Mouse (Mus musculus) limb, embryonic 14.5 days (tissue): ENCODE measurements at regions not wholly inside any gene's neighbourhood (a gene's known extent, or its start where the extent isn't known, plus 50 kb on each side); places are given as distances from the start of the nearest gene placed in this dataset.
A peak's percentile ranks its signal among the peaks of the same experiment; 100 is the strongest.

Experiments used
- ATAC-seq: fragments of 200-750 bp; cut with Nextera tagmentation; 2 replicates; pipeline ENCODE4 v1.8.0; 2017; ENCODE audit warnings: low read depth, moderate number of reproducible peaks, moderate TSS enrichment; ENCODE audit not compliant: low FRiP score
- DNase-seq: peaks from one replicate; pipeline ENCODE4 v3.0.0-alpha.2; 2015; ENCODE audit warnings: low spot score
- H3K27ac ChIP-seq: fragments of 300-500 bp; sonication (generic); replicated peaks from 2 replicates; pipeline ENCODE4 v1.5.1; 2014; ENCODE audit warnings: low read depth, mild to moderate bottlenecking, low read length, moderate library complexity, mixed read lengths
- H3K27me3 ChIP-seq: fragments of 300-500 bp; sonication (generic); 2 replicates; pipeline ENCODE4 v1.6.1; 2014; ENCODE audit warnings: low read length, mixed read lengths; ENCODE audit not compliant: control insufficient read depth, insufficient read depth
- H3K36me3 ChIP-seq: fragments of 300-500 bp; sonication (generic); 2 replicates; pipeline ENCODE4 v1.6.1; 2014; ENCODE audit warnings: mild to moderate bottlenecking, low read length, moderate library complexity, mixed read lengths; ENCODE audit not compliant: control insufficient read depth, insufficient read depth
- H3K4me1 ChIP-seq: fragments of 300-500 bp; sonication (generic); 2 replicates; pipeline ENCODE4 v1.6.1; 2014; ENCODE audit warnings: antibody characterized with exemption, low read length, mixed read lengths; ENCODE audit not compliant: control insufficient read depth, insufficient read depth
- H3K4me2 ChIP-seq: fragments of 300-500 bp; sonication (generic); replicated peaks from 2 replicates; pipeline ENCODE4 v1.6.1; 2014; ENCODE audit warnings: low read depth, mild to moderate bottlenecking, low read length, moderate library complexity; ENCODE audit not compliant: severe bottlenecking
- H3K4me3 ChIP-seq: fragments of 300-500 bp; sonication (generic); replicated peaks from 2 replicates; pipeline ENCODE4 v1.5.1; 2014; ENCODE audit warnings: low read length
- H3K9ac ChIP-seq: fragments of 300-500 bp; sonication (generic); 2 replicates; pipeline ENCODE4 v1.6.1; 2014; ENCODE audit warnings: mild to moderate bottlenecking, low read depth, low read length, moderate library complexity; ENCODE audit not compliant: severe bottlenecking
- H3K9me3 ChIP-seq: fragments of 300-500 bp; sonication (generic); 2 replicates; pipeline ENCODE4 v1.6.1; 2016; ENCODE audit warnings: low read length; ENCODE audit not compliant: control insufficient read depth
- POLR2A ChIP-seq: fragments of 200-500 bp; IDR thresholded peaks from 2 replicates; pipeline ENCODE4 v1.8.0; 2012; ENCODE audit warnings: inconsistent platforms, mild to moderate bottlenecking, moderate library complexity, borderline replicate concordance; ENCODE audit not compliant: insufficient read depth, insufficient read length; ENCODE audit errors: extremely low read depth
- WGBS: fragments of 180-500 bp; shearing (Covaris S2); extraction: QIAGEN DNeasy Blood & Tissue Kit; methylation state at CpG from one replicate; pipeline ENCODE4 v1.1.7; 2014; 5-methylcytosine and 5-hydroxymethylcytosine counted together

DNA sequence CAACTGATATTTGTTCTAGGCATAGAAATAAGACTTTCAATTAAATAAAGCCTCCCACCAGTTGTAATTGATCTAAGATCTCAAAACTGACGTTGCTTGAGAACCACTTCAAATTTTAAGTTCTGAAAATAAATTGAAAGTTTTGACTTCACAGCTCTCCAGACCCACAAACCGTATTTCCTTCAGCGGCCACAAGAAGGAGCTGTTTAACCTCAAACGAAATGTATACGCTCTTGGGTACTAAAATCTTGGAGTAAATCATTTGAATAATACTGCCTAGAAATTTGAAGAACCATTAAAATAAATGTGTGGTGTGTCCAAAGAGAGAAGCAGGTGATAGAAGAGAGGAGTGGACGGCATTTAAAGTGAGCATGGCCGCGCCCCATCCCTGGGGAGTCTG, 120.2 kb upstream of the Spata13 start:
- ATAC-seq, result no peak
- no peak overlapping the region for H3K9ac ChIP-seq

DNA sequence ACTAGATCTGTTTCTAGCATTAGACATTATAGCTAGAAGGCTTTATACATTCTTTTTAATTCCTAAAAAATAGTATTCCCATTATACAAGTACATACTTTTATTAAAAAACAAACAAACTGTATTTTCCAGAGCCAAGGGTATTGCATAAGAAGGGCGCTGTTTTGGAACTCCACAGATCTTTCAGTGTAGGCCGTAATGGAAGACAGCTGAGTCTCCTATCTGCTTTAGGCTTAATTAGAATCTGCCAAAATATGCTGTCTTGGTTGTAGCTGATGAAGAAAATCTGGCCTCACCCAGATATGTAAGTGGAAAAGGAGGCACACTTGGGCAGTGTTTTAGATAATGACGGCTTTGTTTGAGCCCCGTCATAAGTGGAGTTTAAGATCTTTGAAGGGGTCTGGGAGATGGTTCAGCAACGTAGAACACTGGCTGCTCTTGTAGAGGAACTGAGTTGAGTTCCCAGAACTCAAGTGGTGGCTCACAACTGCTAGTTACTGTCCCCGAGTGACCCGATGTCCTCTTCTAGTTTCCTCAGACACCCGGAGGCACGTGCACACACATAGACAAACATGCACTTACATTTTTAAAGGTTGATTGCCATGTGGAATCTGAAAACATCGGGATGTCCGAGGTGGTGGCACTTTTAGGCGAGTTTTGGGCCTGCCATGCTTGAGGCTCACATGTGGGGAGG, 118.6 kb upstream of the Spata13 start:
- H3K4me3 ChIP-seq, result no peak overlapping the region
- TF ChIP-seq POLR2A, result no peak
- no peak for ATAC-seq

More for the DNA sequence above, 120.2 kb upstream of the Spata13 start:
- Histone ChIP-seq H3K4me1 (no peaks in the 10 kb centered on the region), H3K36me3 (no peaks in the 10 kb centered on the region), H3K4me2 (no peak overlapping the region), H3K9me3 (no peaks in the 10 kb centered on the region), H3K4me3 (no peak overlapping the region), H3K27me3 (no peaks in the 10 kb centered on the region), H3K27ac (no peak overlapping the region)
- DNase-seq, result peak; percentile 51
- 24% methylated on average over 8 of the region's 8 CpGs for WGBS
- no peak for TF ChIP-seq POLR2A

DNA sequence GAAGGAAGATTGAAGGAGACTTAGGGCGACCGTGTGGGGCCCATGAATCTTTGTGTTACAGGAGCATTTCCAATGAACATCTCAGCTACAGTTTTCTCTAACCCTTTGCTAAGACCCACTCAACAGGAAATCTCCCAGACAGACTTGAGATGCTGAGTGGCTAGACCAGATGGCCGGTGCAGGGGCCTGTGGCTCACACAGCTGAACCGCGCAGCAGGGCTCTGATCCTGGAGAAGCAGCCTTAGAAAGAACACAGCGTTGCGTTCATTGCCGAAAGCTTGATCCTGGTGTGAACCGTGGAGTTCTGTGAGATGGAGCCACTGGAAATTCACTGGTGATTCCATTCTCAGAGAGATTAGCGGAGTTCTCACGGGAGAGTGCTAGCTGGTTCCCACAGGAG, 115.9 kb upstream of the Spata13 start:
- TF ChIP-seq POLR2A, result no peak
- WGBS, result 95% methylated on average over 11 of the region's 11 CpGs
- DNase-seq (no peak), ATAC-seq (no peak)
- H3K4me1 ChIP-seq, result no peaks in the 10 kb centered on the region
- H3K9me3 ChIP-seq, result no peaks in the 10 kb centered on the region
- no peak overlapping the region for H3K9ac ChIP-seq
- H3K4me3 ChIP-seq, result no peak overlapping the region
- no peaks in the 10 kb centered on the region for H3K27me3 ChIP-seq
- no peak overlapping the region for H3K4me2 ChIP-seq
- H3K27ac ChIP-seq, result no peak overlapping the region
- no peaks in the 10 kb centered on the region for H3K36me3 ChIP-seq

More for the DNA sequence above, 118.6 kb upstream of the Spata13 start:
- Histone ChIP-seq H3K9ac (no peak overlapping the region), H3K27me3 (no peaks in the 10 kb centered on the region), H3K4me2 (no peak overlapping the region), H3K4me1 (no peaks in the 10 kb centered on the region), H3K27ac (no peak overlapping the region), H3K9me3 (no peaks in the 10 kb centered on the region), H3K36me3 (no peaks in the 10 kb centered on the region)
- WGBS, result 79% methylated on average over 12 of the region's 12 CpGs
- no peak for DNase-seq

DNA sequence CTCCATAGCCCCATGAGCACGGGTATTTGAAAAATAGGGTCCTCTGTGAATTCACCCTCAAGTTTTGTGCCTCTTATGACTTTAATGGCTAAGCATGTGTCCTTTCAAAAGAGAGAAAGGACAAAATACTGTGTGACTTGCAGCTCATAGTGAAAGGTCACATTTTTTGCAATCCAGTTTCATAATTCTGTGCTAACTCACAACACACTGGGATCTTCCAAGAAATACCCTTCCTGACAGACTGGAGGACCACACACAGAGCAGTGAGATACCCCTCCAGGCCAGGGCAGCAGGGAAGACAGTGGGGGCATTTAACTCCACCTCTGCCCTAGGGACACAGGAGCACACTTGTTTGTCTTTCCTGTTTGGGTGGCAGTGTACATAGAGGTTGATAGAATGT, 110.8 kb upstream of the Spata13 start:
- no peak overlapping the region for H3K9ac ChIP-seq
- H3K27ac ChIP-seq, result no peak overlapping the region
- H3K4me1 ChIP-seq, result no peaks in the 10 kb centered on the region
- DNase-seq (no peak), ATAC-seq (no peak)
- H3K4me3 ChIP-seq, result no peak overlapping the region
- H3K36me3 ChIP-seq, result no peaks in the 10 kb centered on the region
- TF ChIP-seq POLR2A, result no peak
- no peaks in the 10 kb centered on the region for H3K27me3 ChIP-seq
- H3K9me3 ChIP-seq, result no peaks in the 10 kb centered on the region
- WGBS, result 50% methylated on average over 1 of the region's 1 CpGs
- H3K4me2 ChIP-seq, result no peak overlapping the region

DNA sequence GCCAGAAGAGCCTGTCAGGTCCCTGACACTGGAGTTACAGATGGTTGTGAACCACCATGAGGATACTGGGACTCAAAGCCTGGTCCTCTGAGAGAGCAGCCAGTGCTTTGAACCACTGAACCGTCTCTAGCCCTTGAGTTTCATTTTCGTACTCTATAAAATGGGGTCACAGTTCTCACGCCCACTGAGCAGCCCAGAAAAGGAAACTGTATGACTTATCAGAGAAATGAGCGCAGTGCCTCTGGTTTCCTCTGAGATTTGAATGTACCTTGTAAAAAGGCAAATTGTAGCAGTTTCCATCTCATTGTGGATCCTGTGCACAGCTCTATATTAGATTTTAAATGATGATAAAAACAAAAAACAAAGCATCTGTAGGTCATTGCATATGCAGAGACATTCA, 108.9 kb upstream of the Spata13 start:
- no peak overlapping the region for H3K4me3 ChIP-seq
- H3K4me2 ChIP-seq, result no peak overlapping the region
- H3K27ac ChIP-seq, result no peak overlapping the region
- H3K27me3 ChIP-seq, result no peaks in the 10 kb centered on the region
- TF ChIP-seq POLR2A, result no peak
- WGBS, result 68% methylated on average over 4 of the region's 4 CpGs
- DNase-seq, result no peak
- H3K9ac ChIP-seq, result no peak overlapping the region
- no peaks in the 10 kb centered on the region for H3K36me3 ChIP-seq
- no peaks in the 10 kb centered on the region for H3K9me3 ChIP-seq
- ATAC-seq, result no peak
- H3K4me1 ChIP-seq, result no peaks in the 10 kb centered on the region

DNA sequence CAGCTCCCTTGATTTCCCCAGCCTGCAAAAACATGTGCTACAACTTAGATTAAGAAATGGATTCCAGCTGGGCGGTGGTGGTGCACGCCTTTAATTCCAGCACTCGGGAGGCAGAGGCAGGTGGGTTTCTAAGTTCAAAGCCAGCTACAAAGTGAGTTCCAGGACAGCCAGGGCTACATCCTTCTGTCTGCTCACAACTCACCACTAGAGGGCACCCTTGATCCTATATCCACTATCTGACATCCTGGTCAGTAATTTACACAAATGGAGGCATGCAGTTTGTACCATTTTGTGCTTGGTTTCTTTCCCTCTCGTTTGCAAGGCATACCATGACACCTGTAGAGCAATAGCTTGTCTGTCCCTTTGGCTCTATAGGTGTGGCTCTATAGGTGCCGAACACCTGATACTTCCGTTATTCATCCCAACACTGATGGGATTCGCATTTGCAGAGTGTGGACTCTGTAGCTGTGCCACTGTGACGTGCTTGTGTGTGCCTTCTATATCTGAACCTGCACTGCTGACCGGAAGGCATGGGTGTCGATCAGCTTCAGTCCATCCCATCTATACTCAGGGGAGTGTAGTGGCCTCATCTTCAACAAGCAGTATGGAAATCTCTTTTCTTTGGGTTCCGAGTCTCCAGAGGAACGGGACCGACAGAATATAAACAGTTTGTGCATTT, 108.4 kb upstream of the Spata13 start:
- Histone ChIP-seq H3K27me3 (no peaks in the 10 kb centered on the region), H3K9me3 (no peaks in the 10 kb centered on the region), H3K4me3 (no peak overlapping the region), H3K4me2 (no peak overlapping the region), H3K27ac (no peak overlapping the region), H3K36me3 (no peaks in the 10 kb centered on the region), H3K4me1 (no peaks in the 10 kb centered on the region), H3K9ac (no peak overlapping the region)
- 71% methylated on average over 13 of the region's 13 CpGs for WGBS
- no peak for TF ChIP-seq POLR2A
- ATAC-seq, result peak; percentile 60; the same call in 1 of the 2 replicates
- DNase-seq, result peak; percentile 77
